Mouse (Mus musculus): Measurements from ENCODE around the gene 6030445D17Rik. TPM values are rescaled to one million over a fixed set of nuclear protein-coding genes. Genes with fewer than 3 reads are reported as not detected.
A peak's percentile ranks its signal among the peaks of the same experiment; 100 is the strongest.

Gene 6030445D17Rik
- total RNA-seq, 2 experiments from 2014 or later, result not detected

DNA sequence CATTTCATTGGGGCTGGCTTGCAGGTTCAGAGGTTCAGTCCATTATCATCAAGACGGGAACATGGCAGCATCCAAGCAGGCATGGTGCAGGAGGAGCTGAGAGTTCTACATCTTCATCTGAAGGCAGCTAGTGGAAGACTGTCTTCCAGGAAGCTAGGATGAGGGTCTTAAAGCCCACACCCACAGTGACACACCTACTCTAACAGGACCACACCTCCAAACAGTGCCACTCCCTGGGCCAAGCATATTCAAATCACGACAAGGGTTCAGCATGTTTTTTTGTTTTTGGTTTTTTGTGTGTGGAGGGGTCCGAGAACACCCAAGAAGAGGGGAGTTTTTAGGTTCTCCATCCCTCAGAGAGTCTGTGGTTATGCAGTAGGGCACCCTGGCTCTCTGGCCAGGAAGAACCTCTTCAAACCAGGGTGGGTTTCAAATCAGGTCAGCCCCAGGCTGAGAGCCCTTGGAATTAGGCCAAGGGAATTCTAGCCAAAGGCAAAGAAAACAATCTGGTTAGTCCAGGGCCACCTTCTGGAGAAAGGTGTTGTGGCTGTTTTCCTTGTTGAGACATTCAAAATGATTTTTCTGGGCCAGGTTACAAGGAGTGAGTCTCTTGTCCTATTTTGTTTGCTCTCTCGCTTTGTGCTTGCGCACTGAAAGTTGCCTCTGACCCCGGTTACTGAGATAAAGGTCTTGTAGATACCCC is 5.4 kb upstream of the 6030445D17Rik start:
- no peak for ATAC-seq (replicated peaks; ENCODE audit: low FRiP score, poor library complexity, severe bottlenecking)

DNA sequence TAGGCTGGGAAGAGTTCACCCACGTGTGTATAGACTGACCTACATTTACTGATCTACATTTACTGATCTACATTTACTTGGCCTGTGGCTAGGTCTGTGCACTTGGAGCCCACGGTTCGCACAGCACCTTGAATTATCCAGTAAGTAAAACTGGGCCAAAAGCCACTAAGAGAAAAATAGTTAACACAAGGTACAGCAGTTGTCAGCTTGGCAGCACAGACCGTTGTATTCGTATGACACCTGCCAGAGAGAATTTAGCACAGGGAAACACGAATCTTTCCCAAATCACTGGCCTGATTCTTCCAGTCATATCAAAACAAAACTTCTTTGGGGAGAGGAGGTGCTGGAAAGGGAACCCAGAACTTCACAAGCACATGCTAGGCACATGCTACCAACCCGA is 3.8 kb upstream of the 6030445D17Rik start:
- no peak for ATAC-seq (replicated peaks; ENCODE audit: low FRiP score, poor library complexity, severe bottlenecking)

DNA sequence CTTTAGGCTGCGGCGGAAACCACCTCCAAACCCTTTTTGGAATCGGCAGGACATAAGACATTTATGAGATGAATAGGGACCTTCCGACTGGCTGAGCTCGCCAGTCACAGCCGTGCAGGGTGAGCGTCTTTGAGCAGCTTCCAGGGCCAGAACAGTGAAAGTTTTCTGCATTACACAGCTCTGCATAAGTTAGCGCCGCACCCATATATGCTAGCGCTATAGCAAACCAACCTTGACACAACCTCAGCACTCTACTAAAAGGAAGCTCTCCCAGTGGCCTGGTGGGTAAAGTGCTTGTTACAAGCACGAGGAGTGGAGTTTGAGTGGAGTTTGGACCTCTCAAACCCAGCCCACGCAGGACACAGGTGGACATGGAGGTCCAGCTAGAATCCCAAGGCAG is 2.8 kb upstream of the 6030445D17Rik start:
- no peak for ATAC-seq (replicated peaks; ENCODE audit: low FRiP score, poor library complexity, severe bottlenecking)

DNA sequence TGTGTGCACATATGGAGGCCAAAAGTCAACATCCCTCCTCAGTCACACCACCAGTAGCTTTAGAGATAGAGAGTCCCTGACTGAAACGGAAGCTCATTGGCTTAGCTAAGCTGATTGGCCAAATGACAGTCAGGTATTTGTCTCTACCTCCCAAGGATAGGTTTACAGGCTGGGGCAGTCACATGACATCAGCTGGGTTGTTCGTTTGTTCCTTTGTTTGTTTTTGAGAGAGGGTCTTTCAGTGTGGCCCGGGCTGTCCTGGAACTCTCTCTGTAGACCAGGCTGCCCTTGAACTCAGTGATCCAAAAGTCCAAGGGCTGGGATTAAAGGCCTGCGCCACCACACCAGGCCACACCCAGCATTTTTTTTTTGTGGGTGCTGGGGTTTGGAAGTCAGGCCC is 844 bp upstream of the 6030445D17Rik start:
- ATAC-seq (replicated peaks; ENCODE audit: low FRiP score, poor library complexity, severe bottlenecking), result no peak

DNA sequence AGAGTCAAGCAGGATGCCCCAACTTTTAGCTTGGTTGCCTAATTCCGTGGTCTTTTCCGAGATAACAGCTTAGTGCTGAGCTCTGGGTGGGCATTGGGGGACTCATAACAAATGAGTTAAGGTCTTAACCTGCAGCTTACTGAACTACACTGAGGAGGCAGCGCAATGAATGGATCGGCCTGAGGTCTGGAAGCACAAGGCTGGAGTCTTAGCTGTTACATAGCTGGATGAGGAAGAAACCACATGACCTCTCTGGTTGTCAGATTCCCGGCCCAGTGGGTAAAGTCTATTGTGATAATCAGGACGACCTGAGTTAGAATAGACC is 327 bp upstream of the 6030445D17Rik start:
- no peak for ATAC-seq (replicated peaks; ENCODE audit: low FRiP score, poor library complexity, severe bottlenecking)

DNA sequence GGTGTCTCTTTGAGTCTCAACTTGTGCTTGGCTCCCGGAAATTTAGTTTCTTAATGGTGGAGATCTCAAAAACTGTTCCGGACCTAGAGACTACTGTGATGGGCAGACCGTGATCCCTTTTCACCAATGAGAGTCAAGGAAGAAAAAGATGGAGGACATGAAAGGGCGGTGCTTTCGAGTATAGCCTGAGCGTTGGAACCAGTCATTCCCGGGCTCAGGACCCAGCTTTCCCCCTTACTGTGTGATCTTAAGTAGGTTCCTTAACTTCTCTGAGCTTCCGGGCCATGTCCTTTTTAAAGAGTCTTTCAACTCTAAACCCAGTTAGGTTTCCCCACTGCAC is 759 bp downstream of the 6030445D17Rik start:
- ATAC-seq (replicated peaks; ENCODE audit: low FRiP score, poor library complexity, severe bottlenecking), result no peak

DNA sequence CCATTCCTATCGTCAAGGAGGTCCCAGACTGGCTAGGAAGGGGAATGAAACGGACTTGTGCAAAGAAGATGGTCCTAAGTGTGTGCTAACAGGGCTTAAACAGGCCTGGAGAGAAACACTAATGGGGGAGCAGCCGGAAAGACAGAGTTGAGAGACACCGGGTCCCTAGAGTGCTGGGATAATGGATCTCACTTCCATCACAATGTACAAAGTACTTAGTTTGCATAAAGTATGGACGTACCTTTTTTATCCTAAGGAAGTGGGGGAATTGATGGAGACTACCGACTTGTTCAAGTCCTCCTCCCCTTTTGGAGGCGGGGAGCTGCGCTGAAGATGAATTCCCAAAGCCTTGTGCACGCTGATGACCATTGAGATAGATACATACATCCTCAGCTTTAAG is 1.4 kb downstream of the 6030445D17Rik start:
- ATAC-seq (replicated peaks; ENCODE audit: low FRiP score, poor library complexity, severe bottlenecking), result no peak

DNA sequence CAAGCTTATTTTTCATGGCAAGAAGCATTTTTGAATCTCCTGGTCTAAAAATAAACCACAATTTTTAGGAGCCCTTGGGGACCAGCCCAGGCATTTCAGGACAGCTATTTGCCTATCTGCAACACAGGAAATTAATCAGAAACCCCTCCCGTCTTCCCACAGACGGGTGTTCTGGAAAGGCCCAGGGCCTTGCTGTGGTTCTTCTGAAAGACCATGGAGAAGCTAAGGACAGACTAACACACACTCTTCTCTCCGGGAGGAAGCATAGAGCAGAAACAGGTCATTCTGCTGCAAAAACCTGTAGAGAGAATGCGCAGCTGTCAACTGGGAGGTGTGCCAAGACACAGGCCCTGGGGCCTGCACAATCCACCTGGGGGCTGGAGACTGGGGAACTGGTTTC is 4.2 kb downstream of the 6030445D17Rik start:
- no peak for ATAC-seq (replicated peaks; ENCODE audit: low FRiP score, poor library complexity, severe bottlenecking)

DNA sequence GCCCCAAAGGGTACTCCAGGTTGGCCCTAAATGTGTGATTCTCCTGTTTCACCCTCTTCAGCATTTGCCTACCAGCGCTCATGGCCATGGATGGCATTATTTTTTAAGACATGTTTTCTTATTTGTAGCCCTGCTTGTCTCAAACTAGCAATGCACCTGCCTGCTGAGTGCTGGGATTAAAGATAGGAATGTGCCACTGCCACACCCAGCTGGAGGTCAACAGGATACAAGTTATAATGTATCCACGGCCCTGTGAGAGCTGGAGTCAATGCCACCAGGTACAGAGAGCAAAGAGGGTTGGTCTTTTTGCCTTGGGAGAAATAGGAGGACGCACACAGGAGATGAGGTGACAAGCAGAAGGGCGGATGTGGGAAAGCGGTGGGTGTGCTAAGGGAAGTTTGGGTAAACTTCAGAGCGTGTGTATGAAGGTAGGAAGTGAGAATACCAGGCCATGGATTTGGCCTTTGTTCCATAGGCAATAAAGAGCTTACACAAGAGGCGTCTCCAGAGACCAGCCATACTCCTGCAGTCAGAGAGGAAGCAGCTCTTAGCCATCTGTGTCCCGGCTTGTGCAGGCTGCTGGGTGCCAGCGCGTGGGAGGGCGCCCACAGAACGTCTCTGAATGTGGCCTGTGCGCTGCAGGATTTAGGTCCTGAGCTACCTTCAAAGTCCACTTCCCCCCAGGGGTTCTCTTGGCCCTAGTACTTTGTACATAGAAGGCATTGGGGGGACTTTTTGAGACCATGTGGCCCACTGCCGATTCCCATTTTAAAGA is 6.7 kb downstream of the 6030445D17Rik start:
- no peak for ATAC-seq (replicated peaks; ENCODE audit: low FRiP score, poor library complexity, severe bottlenecking)

DNA sequence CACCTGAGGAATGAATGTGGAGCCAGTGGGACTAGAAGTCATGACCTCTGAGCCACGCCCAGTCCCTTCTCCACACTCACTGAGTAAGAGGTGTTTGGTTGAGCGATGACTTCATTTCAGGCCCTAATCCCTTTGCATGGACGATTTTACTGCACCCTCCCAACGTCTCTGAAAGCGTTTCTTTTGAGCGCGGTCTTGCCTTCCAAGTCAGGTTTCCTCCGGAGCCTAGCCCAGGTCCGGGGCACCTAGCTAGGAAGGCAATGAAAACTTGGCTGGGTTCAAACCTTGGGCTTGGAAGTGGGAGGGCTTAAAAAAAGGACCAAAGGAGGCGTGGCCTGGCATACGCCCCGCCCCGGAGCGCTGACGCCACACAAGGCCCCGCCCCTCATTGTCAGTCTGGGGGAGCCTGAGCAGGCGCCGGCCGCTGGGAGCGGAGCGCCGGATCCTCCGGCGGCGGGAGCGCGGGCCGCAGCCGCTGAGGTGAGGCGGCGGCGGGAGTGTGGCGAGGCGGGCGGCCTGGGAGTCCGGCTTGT is 7.4 kb downstream of the 6030445D17Rik start, which contains the start of gene Luzp1:
TSS of gene Luzp1 (plus strand) at position 391 of the 533 bp plus-strand sequence.
- ATAC-seq (replicated peaks; ENCODE audit: low FRiP score, poor library complexity, severe bottlenecking), result peak; percentile 60

DNA sequence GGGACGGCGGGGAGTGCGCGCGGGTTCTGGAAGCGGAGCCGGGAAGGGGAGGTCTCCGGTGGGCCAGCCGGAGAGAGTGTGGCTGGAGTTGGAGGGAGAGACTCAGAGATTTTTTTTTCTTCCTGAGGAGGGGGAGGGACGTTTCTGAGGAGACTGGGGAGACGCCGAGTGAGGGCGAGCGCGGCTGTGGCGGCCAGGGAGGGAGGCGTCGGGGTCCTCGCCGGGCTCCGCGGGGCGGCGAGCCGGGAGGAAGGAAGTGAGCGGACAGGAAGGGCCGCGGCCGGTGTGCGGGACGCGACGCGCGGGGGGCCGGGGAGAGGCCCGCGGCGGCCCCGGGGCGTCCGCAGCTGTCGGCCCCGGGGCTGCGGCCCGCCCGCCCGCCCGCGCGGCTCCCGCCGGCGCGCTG is 7.9 kb downstream of the 6030445D17Rik start:
- ATAC-seq (replicated peaks; ENCODE audit: low FRiP score, poor library complexity, severe bottlenecking), result no peak

DNA sequence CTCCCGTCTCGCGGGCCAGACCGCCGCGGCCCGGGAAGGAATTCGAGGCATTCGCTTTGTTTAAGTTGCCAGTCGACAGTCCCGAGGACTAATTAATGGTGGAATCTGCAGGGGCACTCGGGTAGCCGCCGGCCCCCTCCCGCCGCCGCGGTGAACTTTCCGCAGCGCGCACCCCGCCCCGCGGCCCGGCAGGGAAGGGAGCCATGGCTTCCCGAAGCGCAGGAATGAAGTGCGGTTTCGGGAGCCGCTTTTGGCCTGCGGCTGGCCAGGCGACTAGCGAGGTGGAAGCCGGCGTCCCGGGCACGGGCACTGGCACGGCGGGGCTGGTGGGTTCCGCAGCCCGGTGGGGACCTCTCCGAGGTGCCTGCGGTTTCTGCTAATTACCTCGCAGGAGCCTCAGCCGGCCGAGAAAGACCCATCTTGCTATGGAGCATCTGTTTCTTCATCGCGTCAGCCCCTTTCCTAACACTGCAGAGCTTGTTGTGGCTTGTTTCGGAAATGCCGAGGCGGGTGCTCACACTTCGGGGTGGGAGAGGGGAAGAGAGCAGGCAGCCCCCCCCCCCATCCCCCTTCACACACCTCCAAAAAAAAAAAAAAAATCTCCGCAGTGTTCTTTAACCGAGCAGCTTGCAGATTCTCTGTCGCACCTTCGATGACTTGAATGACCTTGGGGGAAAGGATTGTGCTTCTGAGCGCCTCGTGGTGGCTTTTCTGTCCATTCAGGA is 8.5 kb downstream of the 6030445D17Rik start:
- ATAC-seq (replicated peaks; ENCODE audit: low FRiP score, poor library complexity, severe bottlenecking), result no peak

DNA sequence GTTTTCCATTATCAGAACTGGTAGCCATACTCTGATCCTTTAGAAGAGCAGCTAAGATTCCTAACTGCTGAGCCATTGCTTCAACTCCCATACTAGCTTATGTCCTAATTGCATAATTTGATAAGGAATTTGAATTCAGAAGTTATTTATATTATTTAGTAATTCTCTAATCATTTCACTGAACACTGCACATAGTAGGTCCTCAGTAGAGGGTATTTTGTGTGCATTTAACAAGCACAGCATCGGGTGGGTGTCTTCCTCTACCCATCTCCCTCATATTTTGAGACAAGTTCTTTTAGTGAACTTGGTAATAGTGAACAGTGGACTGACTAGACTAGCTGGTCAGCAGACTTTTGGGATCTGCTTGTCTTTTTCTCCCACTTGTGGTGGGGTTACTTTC is 14.6 kb downstream of the 6030445D17Rik start:
- ATAC-seq (replicated peaks; ENCODE audit: low FRiP score, poor library complexity, severe bottlenecking), result no peak

DNA sequence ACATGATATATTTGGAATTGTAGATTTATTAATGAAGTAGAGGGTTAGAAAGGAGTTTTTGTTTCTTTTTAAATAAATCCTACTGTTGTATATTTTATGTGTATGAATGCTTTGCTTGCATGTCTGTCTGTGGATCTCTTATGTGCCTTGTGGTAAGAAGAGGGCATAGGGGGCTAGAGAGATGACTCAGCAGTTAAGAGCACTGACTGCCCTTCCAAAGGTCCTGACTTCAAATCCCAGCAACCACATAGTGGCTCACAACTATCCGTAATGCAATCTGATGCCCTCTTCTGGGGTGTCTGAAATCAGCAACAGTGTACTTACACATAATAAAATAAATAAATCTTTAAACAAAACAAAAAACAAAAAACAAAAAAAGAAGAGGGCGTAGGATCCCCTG is 24.5 kb downstream of the 6030445D17Rik start:
- no peak for ATAC-seq (replicated peaks; ENCODE audit: low FRiP score, poor library complexity, severe bottlenecking)

DNA sequence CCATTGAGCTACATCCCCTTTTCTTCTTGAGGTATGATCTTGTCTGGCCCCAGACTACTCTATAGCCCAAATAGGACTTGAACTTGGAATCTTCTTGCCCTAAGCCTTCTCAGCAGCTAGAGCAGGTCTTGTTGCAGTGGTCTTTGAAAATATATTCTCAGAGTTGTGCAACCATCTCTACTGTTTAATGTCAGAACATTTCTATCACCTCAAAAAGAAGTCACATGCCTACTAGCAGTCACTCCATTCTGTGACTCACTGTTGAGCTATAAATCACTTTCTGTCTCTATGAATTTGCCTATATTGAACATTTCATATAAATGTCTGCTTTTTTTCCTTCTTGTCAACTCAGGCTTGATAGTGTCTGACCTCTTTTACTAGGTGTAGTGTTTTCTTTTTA is 33.9 kb downstream of the 6030445D17Rik start:
- ATAC-seq (replicated peaks; ENCODE audit: low FRiP score, poor library complexity, severe bottlenecking), result no peak

DNA sequence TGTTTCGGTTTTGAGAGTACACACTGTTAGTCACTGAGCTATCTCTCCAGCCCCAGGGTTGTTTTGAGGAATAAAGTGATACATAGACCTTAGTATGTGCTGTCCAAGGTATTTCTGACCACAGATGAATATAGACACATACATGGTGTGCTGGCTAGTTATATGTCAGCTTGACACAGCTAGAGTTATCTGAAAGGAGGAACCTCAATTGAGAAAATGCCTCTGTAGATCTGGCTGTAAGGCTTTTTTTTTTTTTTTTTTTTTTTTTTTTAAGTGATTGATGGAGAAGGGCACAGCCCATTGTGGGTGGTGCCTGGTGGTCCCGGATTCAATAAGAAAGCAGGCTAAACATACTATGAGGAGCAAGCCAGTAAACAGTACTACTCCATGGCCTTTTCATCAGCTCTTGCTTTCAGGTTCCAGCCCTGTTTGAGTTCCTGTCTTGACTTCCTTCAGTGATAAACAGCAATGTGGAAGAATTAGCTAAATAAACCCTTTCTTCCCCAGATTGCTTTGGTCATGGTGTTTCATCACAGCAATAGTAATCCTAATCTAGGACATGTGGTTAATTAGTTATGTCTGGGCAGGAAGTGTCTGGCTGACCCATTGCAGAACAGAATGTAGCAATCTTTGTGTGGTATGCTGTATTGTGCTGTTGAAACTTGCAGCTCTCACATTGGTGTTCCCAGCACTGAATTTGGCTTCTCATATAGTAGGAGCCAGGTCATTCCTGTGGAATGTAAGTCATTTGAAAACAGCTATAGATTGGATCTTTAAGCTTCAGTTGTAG is 43.6 kb downstream of the 6030445D17Rik start:
- ATAC-seq (replicated peaks; ENCODE audit: low FRiP score, poor library complexity, severe bottlenecking), result no peak

DNA sequence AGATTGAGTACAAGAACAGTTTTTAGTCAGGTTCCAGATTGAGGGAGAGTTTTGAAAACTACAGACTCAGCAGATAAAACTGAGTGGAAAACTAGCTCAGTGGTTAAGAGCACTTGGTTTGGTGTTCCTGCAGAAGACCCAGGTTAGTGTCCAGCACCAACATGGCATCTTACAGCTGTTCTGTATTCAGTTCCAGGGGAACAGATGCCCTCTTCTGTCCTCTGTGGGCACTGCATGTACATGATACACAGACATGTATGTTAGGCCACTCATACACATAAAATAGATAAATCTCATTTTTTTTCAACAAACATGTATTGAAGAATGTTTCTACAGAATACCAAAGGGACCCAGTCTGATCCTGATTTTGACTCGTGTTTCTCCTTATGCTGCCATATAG is 47.8 kb downstream of the 6030445D17Rik start:
- no peak for ATAC-seq (replicated peaks; ENCODE audit: low FRiP score, poor library complexity, severe bottlenecking)

DNA sequence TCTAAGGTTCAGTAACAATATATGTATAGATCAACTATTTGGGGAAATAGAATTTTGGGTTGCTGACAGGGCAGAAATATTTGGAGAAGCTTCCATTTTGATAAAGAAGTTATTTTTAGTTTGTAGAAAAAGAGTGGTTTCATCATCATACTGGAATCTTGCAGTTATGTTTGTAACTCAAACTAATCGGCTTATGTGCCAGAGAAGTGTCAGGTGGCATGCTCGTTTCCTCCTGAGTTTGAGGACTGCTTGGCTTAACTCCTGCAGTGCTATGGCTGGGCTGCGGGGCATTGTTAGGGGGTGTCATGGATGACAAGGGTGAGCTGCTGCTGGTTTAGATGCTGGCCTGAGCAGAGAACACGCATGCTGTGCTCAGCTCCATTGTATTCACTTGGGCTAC is 49.7 kb downstream of the 6030445D17Rik start:
- no peak for ATAC-seq (replicated peaks; ENCODE audit: low FRiP score, poor library complexity, severe bottlenecking)

DNA sequence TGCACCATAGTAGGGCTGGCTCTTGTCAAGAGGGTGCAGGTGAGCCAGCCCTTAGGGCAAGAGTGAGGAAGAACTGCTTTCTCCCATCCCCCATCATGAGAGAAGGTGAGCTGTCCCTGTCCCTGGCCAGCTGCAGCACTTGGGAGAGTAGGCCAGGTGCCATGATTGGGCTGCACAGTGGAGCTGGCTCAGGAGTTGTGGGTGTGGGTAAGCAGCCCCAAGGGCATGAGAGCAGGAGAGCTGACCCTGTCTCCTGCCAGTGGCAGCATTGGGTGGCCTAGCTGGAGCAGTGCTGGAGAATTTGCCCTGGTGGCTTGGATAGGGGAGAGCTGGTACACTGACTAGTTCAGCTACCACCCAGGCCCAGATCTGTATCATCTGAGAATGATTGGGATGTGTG is 50.9 kb downstream of the 6030445D17Rik start:
- ATAC-seq (replicated peaks; ENCODE audit: low FRiP score, poor library complexity, severe bottlenecking), result no peak

Data from erythroblast, adult 5-6 weeks (primary cell).